Mouse (Mus musculus) layer of hippocampus, adult 9-10 months (tissue): ENCODE measurements around the gene Kcnn1.
A peak's percentile ranks its signal among the peaks of the same experiment; 100 is the strongest.
"Not testable (repeated sequence)": the region's sequence is repeated elsewhere in the genome, so short reads cannot be mapped to it uniquely, and the experiment has no call there.

Experiments
- DNase-seq: peaks from one replicate; pipeline ENCODE4 v3.0.0; 2022; ENCODE audit warnings: low spot score

The Kcnn1 gene

GRCm38 (mm10) chr8:70862824-70863641 lies at the start of gene Kcnn1:
TSS of gene Kcnn1 (minus strand) at chr8:70863258.
- DNase-seq = no peak

- DNase-seq = no peak
These were observed 48.5 kb upstream of the Kcnn1 start for GRCm38 (mm10) chr8:70911596-70911995.

- no peak for DNase-seq
These were observed 44.5 kb upstream of the Kcnn1 start for GRCm38 (mm10) chr8:70907518-70907917.

GRCm38 (mm10) chr8:70905831-70906736 lies 43.0 kb upstream of the Kcnn1 start, which contains the start of gene Map1s:
TSS of gene Map1s (plus strand) at chr8:70905932.
- no peak for DNase-seq

GRCm38 (mm10) chr8:70905463-70905830 lies 42.4 kb upstream of the Kcnn1 start:
- no peak for DNase-seq

- DNase-seq = no peak
These were observed 41.5 kb upstream of the Kcnn1 start for GRCm38 (mm10) chr8:70904532-70904931.

- DNase-seq = no peak
These were observed 40.5 kb upstream of the Kcnn1 start for GRCm38 (mm10) chr8:70903582-70903981.

GRCm38 (mm10) chr8:70903112-70903511 lies 40.1 kb upstream of the Kcnn1 start:
- no peak for DNase-seq

GRCm38 (mm10) chr8:70902211-70902610 lies 39.2 kb upstream of the Kcnn1 start:
- no peak for DNase-seq

GRCm38 (mm10) chr8:70900872-70901387 lies 37.9 kb upstream of the Kcnn1 start:
- no peak for DNase-seq

GRCm38 (mm10) chr8:70899226-70899625 lies 36.2 kb upstream of the Kcnn1 start:
- DNase-seq = no peak

GRCm38 (mm10) chr8:70898661-70899198 lies 35.7 kb upstream of the Kcnn1 start:
- no peak for DNase-seq

GRCm38 (mm10) chr8:70897681-70898413 lies 34.8 kb upstream of the Kcnn1 start:
- peak; percentile 79 for DNase-seq

GRCm38 (mm10) chr8:70897021-70897680 lies 34.1 kb upstream of the Kcnn1 start, which contains the start of gene Rpl18a:
TSS of gene Rpl18a (minus strand) at chr8:70897412.
- peak; percentile 96 for DNase-seq

GRCm38 (mm10) chr8:70896316-70897020 lies 33.4 kb upstream of the Kcnn1 start:
- no peak for DNase-seq

GRCm38 (mm10) chr8:70895571-70896259 lies 32.7 kb upstream of the Kcnn1 start:
- DNase-seq = not testable (repeated sequence)

- no peak for DNase-seq
These were observed 31.9 kb upstream of the Kcnn1 start for GRCm38 (mm10) chr8:70894771-70895545.

GRCm38 (mm10) chr8:70894385-70894720 lies 31.3 kb upstream of the Kcnn1 start:
- DNase-seq = no peak
